Mouse (Mus musculus) forebrain, postnatal 0 days (tissue): ENCODE results near the gene Arfip2. TPM values are rescaled to one million over a fixed set of nuclear protein-coding genes. Genes with fewer than 3 reads are reported as not detected.

Experiments
- ATAC-seq: fragments of 200-750 bp; cut with Nextera tagmentation; 2 replicates; pipeline ENCODE4 v1.8.0; 2017; ENCODE audit warnings: mild to moderate bottlenecking, moderate library complexity
- DNase-seq: peaks from one replicate; pipeline ENCODE4 v3.0.0-alpha.2; 2015
- H3K27ac ChIP-seq: fragments of 300-500 bp; sonication (generic); 2 replicates; pipeline ENCODE4 v1.5.1; 2014; ENCODE audit warnings: low read depth, mild to moderate bottlenecking, antibody characterized with exemption, low read length, moderate library complexity, mixed read lengths
- H3K27me3 ChIP-seq: fragments of 300-500 bp; sonication (generic); 2 replicates; pipeline ENCODE4 v1.6.1; 2014; ENCODE audit warnings: mild to moderate bottlenecking, low read length, mixed read lengths; ENCODE audit not compliant: insufficient read depth
- H3K36me3 ChIP-seq: fragments of 300-500 bp; sonication (generic); 2 replicates; pipeline ENCODE4 v1.6.1; 2014; ENCODE audit warnings: mild to moderate bottlenecking, moderate library complexity; ENCODE audit not compliant: insufficient read depth
- H3K4me1 ChIP-seq: fragments of 300-500 bp; sonication (generic); 2 replicates; pipeline ENCODE4 v1.6.1; 2014; ENCODE audit warnings: antibody characterized with exemption; ENCODE audit not compliant: insufficient read depth
- H3K4me2 ChIP-seq: fragments of 300-500 bp; sonication (generic); 2 replicates; pipeline ENCODE4 v1.6.1; 2014; ENCODE audit warnings: low read depth, mild to moderate bottlenecking, moderate library complexity
- H3K4me3 ChIP-seq: fragments of 300-500 bp; sonication (generic); 2 replicates; pipeline ENCODE4 v1.5.1; 2014; ENCODE audit warnings: low read depth, low read length, mixed read lengths
- H3K9ac ChIP-seq: fragments of 300-500 bp; sonication (generic); 2 replicates; pipeline ENCODE4 v1.6.1; 2014; ENCODE audit warnings: mild to moderate bottlenecking
- H3K9me3 ChIP-seq: fragments of 300-500 bp; sonication (generic); 2 replicates; pipeline ENCODE4 v1.6.1; 2016; ENCODE audit warnings: low read length
- CTCF ChIP-seq: sonication (generic); IDR thresholded peaks from 2 replicates; pipeline ENCODE4 v1.5.1; 2016; ENCODE audit warnings: antibody characterized with exemption, control low read depth, low read depth
- whole genome bisulfite sequencing: fragments of 180-500 bp; shearing (Covaris S2); extraction: QIAGEN DNeasy Blood & Tissue Kit; methylation state at CpG from one replicate; pipeline ENCODE4 v1.1.7; 2014; 5-methylcytosine and 5-hydroxymethylcytosine counted together
- polyA plus RNA-seq: library from polyadenylated mRNA; unstranded; fragments of >200 nt; fragmentation: Nextera tagmentation; extraction: Ambion mirVana; gene quantifications from 2 replicates; pipeline ENCODE4 v1.2.1, GENCODE M21; 2015
- total RNA-seq: library from RNA; depleted of rRNA; stranded (reverse); fragments of >200 nt; gene quantifications from 2 replicates; pipeline ENCODE4 v1.2.3, GENCODE M21; 2014

Gene Arfip2
- total and polyA plus RNA-seq, 2 experiments from 2014 or later = 93.4 to 93.8 TPM

- 12% methylated on average over 3 of the region's 3 CpGs for WGBS
Measured at GRCm38 (mm10) chr7:105628633-105629032, 11.6 kb downstream of the Arfip2 start.

DNA sequence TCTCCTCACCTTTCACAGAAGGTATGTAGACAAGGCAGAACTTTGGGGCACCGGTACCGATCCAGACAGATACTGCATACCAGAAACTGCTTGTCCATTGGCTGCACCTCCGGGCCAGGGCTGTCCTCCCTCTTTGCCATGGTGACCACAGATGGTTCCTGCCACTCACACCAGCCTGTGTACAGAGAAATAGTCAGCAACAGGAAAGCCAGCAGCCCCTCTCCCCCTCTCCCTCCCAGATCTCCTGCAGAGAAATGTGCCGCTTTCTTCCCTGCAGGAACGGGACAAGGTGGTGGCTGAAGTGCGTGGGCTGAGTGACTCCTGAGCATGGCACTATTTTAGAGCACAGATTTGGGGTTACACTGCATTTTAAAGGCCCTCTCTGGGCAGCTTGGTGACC lies 14.8 kb downstream of the Arfip2 start:
- no peak overlapping the region for H3K27ac ChIP-seq
- no peaks in the 10 kb centered on the region; the same call in 1 of the 2 replicates for H3K4me1 ChIP-seq
- no peak for TF ChIP-seq CTCF
- peaks cover 48% of the 10 kb centered on the region for H3K36me3 ChIP-seq
- no peaks in the 10 kb centered on the region for H3K9me3 ChIP-seq
- DNase-seq = no peak
- no peak overlapping the region for H3K4me2 ChIP-seq
- H3K9ac ChIP-seq = no peak overlapping the region
- no peak overlapping the region for H3K4me3 ChIP-seq
- WGBS = 79% methylated on average over 6 of the region's 6 CpGs
- no peaks in the 10 kb centered on the region for H3K27me3 ChIP-seq
- ATAC-seq = no peak

More at GRCm38 (mm10) chr7:105628633-105629032, 11.6 kb downstream of the Arfip2 start:
- peaks cover 14% of the 10 kb centered on the region for H3K4me1 ChIP-seq
- DNase-seq (peak; percentile 44), ATAC-seq (peak; percentile 12; the same call in 1 of the 2 replicates)
- no peak overlapping the region for H3K9ac ChIP-seq
- H3K4me2 ChIP-seq = no peak overlapping the region
- H3K36me3 ChIP-seq = peaks cover 17% of the 10 kb centered on the region
- H3K9me3 ChIP-seq = no peaks in the 10 kb centered on the region
- TF ChIP-seq CTCF = no peak
- H3K4me3 ChIP-seq = no peak overlapping the region
- H3K27me3 ChIP-seq = no peaks in the 10 kb centered on the region
- no peak overlapping the region for H3K27ac ChIP-seq

DNA sequence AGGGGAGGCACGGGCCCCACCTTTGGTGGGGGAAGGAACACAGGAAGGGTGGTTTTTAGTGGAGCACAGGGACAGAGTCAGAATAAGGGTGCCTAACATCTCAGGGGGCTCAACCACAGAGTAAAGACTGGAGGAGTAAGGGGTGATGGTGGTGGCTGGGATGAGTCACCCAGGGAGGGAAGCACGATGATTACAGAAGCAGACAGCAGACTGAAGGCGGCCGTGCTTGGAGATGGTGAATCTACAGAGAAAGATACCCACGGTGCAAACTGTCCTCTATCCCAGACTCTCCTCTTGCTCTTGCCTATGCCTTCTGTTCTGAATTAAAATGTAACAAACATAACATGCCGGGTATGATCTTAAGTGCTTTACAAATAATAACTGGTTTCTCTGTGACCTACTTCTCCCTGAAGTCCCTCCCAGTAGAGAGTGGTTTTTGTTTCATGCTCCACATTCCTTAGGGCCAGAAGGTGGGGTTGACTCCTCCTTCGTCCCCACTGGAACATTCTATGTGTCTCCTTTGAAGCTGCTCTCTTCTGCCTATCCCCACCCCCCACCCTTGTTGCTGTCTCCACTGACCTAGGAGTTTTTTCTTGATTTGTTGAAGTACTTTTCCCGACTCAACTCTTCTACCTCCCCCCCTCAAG lies 18.4 kb downstream of the Arfip2 start:
- Histone ChIP-seq H3K4me2 (no peak overlapping the region), H3K4me3 (no peak overlapping the region), H3K9me3 (no peaks in the 10 kb centered on the region), H3K36me3 (peaks cover 84% of the 10 kb centered on the region), H3K27me3 (no peaks in the 10 kb centered on the region), H3K4me1 (no peaks in the 10 kb centered on the region), H3K9ac (no peak overlapping the region), H3K27ac (no peak overlapping the region)
- ATAC-seq = no peak
- WGBS = 84% methylated on average over 8 of the region's 8 CpGs
- DNase-seq = no peak
- TF ChIP-seq CTCF = no peak

- Histone ChIP-seq H3K27me3 (no peaks in the 10 kb centered on the region), H3K4me2 (no peak overlapping the region), H3K27ac (no peak overlapping the region), H3K4me1 (no peaks in the 10 kb centered on the region), H3K36me3 (peaks cover 91% of the 10 kb centered on the region), H3K9ac (no peak overlapping the region), H3K4me3 (no peak overlapping the region), H3K9me3 (no peaks in the 10 kb centered on the region)
- ATAC-seq (no peak), DNase-seq (no peak)
- WGBS = 90% methylated on average over 4 of the region's 4 CpGs
- TF ChIP-seq CTCF = no peak
Measured at GRCm38 (mm10) chr7:105621053-105621452, 19.2 kb downstream of the Arfip2 start.

- Histone ChIP-seq H3K4me1 (no peaks in the 10 kb centered on the region), H3K27me3 (no peaks in the 10 kb centered on the region), H3K4me3 (no peak overlapping the region), H3K27ac (no peak overlapping the region), H3K9ac (no peak overlapping the region), H3K9me3 (no peaks in the 10 kb centered on the region), H3K36me3 (peaks cover 97% of the 10 kb centered on the region), H3K4me2 (no peak overlapping the region)
- no peak for TF ChIP-seq CTCF
- DNase-seq (no peak), ATAC-seq (no peak)
- 70% methylated on average over 3 of the region's 3 CpGs for WGBS
Measured at GRCm38 (mm10) chr7:105619701-105620100, 20.5 kb downstream of the Arfip2 start.

GRCm38 (mm10) chr7:105617810-105618209 lies 22.4 kb downstream of the Arfip2 start:
- TF ChIP-seq CTCF = no peak
- no peak for ATAC-seq
- Histone ChIP-seq H3K4me2 (no peak overlapping the region), H3K4me3 (no peak overlapping the region), H3K9me3 (no peaks in the 10 kb centered on the region), H3K36me3 (peaks cover 96% of the 10 kb centered on the region), H3K9ac (no peak overlapping the region), H3K4me1 (no peaks in the 10 kb centered on the region), H3K27ac (no peak overlapping the region), H3K27me3 (no peaks in the 10 kb centered on the region)
- DNase-seq = no peak
- 96% methylated on average over 22 of the region's 22 CpGs for WGBS

GRCm38 (mm10) chr7:105616561-105616960 lies 23.7 kb downstream of the Arfip2 start:
- WGBS = 91% methylated on average over 6 of the region's 6 CpGs
- Histone ChIP-seq H3K27me3 (no peaks in the 10 kb centered on the region), H3K27ac (no peak overlapping the region), H3K4me2 (no peak overlapping the region), H3K4me1 (no peaks in the 10 kb centered on the region), H3K4me3 (no peak overlapping the region), H3K9ac (no peak overlapping the region), H3K9me3 (no peaks in the 10 kb centered on the region), H3K36me3 (peaks cover 98% of the 10 kb centered on the region)
- ATAC-seq (no peak), DNase-seq (no peak)
- no peak for TF ChIP-seq CTCF
